Mouse (Mus musculus): ENCODE measurements around the gene Syn3.

- no peak for TF ChIP-seq GATA1 (IDR thresholded peaks at IDR 0.05; ENCODE audit: borderline replicate concordance, low read length)
- no peak for TF ChIP-seq FLI1 (IDR thresholded peaks at IDR 0.05; ENCODE audit: low read length)
Observed at GRCm38 (mm10) chr10:86398347-86398720, 100.4 kb downstream of the Syn3 start.
